Mouse (Mus musculus): ENCODE data around the gene Ngrn.

DNA sequence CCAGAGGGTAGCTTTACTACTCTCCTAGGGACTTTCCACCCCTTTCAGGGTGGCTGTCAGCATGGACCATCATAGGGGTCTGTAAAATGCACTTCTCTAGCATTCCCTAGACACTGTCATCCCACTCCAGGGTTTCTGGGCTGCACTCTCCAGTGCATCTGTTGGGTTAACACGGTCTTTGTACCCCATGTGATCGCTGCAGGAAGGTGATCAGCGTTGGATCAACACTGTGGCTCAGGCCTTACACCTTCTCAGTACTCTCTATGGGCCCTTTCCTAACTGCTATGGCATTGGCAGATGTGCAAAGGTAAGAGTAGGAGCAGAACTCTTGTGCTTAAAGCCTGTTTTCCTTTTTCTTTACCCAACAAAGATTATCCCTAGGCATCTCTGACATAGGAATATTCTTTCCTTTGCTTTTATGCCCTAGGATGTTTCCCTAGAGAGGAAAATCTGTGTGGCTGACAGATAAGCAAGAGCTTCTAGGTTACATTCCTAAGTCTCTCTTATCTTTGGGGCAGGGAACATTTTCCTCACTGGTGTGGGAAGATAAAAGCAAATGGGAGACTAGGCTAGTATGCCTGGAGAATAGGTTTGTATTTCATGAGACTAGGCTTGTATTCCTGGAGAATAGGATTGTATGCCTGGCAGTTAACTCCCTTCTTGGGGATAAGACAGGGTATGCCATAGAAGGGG lies 22.4 kb downstream of the Ngrn start:
- TF ChIP-seq GATA1 (IDR thresholded peaks at IDR 0.05; ENCODE audit: borderline replicate concordance, low read length) (no peak), FLI1 (IDR thresholded peaks at IDR 0.05; ENCODE audit: low read length) (no peak)

All from megakaryocyte, embryonic 14.5 days (primary cell).